Mouse (Mus musculus) frontal cortex, adult (tissue): ENCODE data around the gene Zfp865.
A peak's percentile ranks its signal among the peaks of the same experiment; 100 is the strongest.
"Not testable (repeated sequence)": the region's sequence is repeated elsewhere in the genome, so short reads cannot be mapped to it uniquely, and the experiment has no call there.

Source experiments
- ATAC-seq: cut with Nextera tagmentation; 2 replicates; pipeline ENCODE4 v1.9.2; 2017; ENCODE audit warnings: mild to moderate bottlenecking, moderate library complexity, mixed read lengths; ENCODE audit not compliant: low TSS enrichment

The Zfp865 gene

GRCm38 (mm10) chr7:5015118-5016001 lies 4.8 kb upstream of the Zfp865 start, which contains the start of gene Gm44973:
TSS of gene Gm44973 (plus strand) at chr7:5015496.
- ATAC-seq = peak; percentile 67

- ATAC-seq = no peak
Measured at GRCm38 (mm10) chr7:5016057-5016456, 4.1 kb upstream of the Zfp865 start.

GRCm38 (mm10) chr7:5016920-5017319 lies 3.3 kb upstream of the Zfp865 start:
- ATAC-seq = no peak

- no peak for ATAC-seq
Measured at GRCm38 (mm10) chr7:5017352-5017751, 2.8 kb upstream of the Zfp865 start.

GRCm38 (mm10) chr7:5017931-5018330 lies 2.2 kb upstream of the Zfp865 start:
- no peak for ATAC-seq

GRCm38 (mm10) chr7:5019576-5019975 lies 600 bp upstream of the Zfp865 start:
- not testable (repeated sequence) for ATAC-seq

GRCm38 (mm10) chr7:5020685-5021084 lies 509 bp downstream of the Zfp865 start:
- peak; percentile 2; the same call in 1 of the 2 replicates for ATAC-seq

- ATAC-seq = no peak
Measured at GRCm38 (mm10) chr7:5021197-5021596, 1.0 kb downstream of the Zfp865 start.

- ATAC-seq = no peak
Measured at GRCm38 (mm10) chr7:5029543-5029942, 9.4 kb downstream of the Zfp865 start.

GRCm38 (mm10) chr7:5029946-5030345 lies 9.8 kb downstream of the Zfp865 start:
- ATAC-seq = no peak

GRCm38 (mm10) chr7:5030554-5031275 lies 10.5 kb downstream of the Zfp865 start:
- no peak for ATAC-seq

GRCm38 (mm10) chr7:5031496-5031895 lies 11.3 kb downstream of the Zfp865 start:
- no peak for ATAC-seq

- no peak for ATAC-seq
Measured at GRCm38 (mm10) chr7:5033818-5034217, 13.6 kb downstream of the Zfp865 start, which contains the start of gene 4632433K11Rik. TSS of gene 4632433K11Rik (plus strand) at chr7:5034118.

GRCm38 (mm10) chr7:5035628-5036027 lies 15.5 kb downstream of the Zfp865 start:
- no peak for ATAC-seq

- no peak for ATAC-seq
Measured at GRCm38 (mm10) chr7:5036136-5036535, 16.0 kb downstream of the Zfp865 start.

GRCm38 (mm10) chr7:5037026-5037425 lies 16.9 kb downstream of the Zfp865 start:
- ATAC-seq = no peak

- ATAC-seq = no peak
Measured at GRCm38 (mm10) chr7:5037467-5037866, 17.3 kb downstream of the Zfp865 start.

- ATAC-seq = peak; percentile 97
Measured at GRCm38 (mm10) chr7:5038109-5038732, 18.0 kb downstream of the Zfp865 start, which contains the start of gene Zfp784. TSS of gene Zfp784 (minus strand) at chr7:5038446.

- ATAC-seq = no peak
Measured at GRCm38 (mm10) chr7:5038940-5039339, 18.8 kb downstream of the Zfp865 start.

- ATAC-seq = no peak
Measured at GRCm38 (mm10) chr7:5044981-5045380, 24.8 kb downstream of the Zfp865 start.

GRCm38 (mm10) chr7:5046112-5046511 lies 25.9 kb downstream of the Zfp865 start:
- no peak for ATAC-seq

GRCm38 (mm10) chr7:5047313-5047712 lies 27.1 kb downstream of the Zfp865 start:
- no peak for ATAC-seq
